Mouse (Mus musculus) CH12.LX (cell line): ENCODE measurements around the gene Amer3.
"Not testable (repeated sequence)": the region's sequence is repeated elsewhere in the genome, so short reads cannot be mapped to it uniquely, and the experiment has no call there.

ENCODE experiments used
- CTCF ChIP-seq, 2 experiments: IDR thresholded peaks in 1 of 2; conservative IDR thresholded peaks in 1 of 2; 2 replicates each; pipeline ENCODE4 v1.5.1; 2011 to 2012; ENCODE audit warnings: low read depth in 2 of 2, low read length in 2 of 2, improper control_type of control experiment in 1 of 2, inconsistent platforms in 1 of 2, mild to moderate bottlenecking in 1 of 2, moderate library complexity in 1 of 2
- POLR2A ChIP-seq: IDR thresholded peaks from 2 replicates; pipeline ENCODE4 v1.6.1; 2011; ENCODE audit warnings: low read depth, mild to moderate bottlenecking, improper control_type of control experiment, low read length
- ZNF384 ChIP-seq: IDR thresholded peaks from 2 replicates; pipeline ENCODE4 v1.6.1; 2012; ENCODE audit warnings: low read depth, low read length, improper control_type of control experiment, inconsistent platforms

DNA sequence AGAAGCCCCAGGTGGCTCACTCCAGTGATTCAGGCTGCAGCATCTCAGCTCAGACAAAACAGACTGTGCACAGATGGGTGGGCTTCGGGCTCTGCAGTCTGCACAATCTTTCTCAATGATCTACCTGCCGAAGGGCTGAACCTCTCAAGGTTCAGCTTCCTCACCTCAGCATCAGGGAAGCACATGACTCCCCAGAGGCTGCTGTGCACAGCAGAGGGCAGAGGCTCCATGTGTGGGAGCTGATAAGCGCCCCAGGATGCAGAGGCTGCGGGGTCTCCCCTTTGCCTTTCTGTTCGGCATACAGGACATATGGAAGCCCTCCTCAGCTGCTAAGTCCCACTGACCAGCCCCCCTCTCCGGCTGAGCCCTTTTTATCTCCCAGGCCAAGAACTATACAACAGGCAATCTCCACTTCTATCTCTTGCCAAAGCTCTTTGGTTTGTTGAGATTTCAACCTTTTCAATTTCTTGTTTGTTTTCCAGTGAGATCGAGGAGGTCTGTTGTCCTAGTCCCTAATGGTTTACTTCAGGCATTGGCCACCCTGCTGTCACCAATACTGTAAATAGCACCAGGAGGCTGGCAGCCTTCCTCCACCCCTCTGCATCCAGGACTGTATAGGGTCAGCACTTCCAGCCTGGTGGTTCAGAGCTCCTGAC lies 44.3 kb upstream of the Amer3 start, which contains the start of gene Cfc1:
- not testable (repeated sequence) for TF ChIP-seq CTCF (conservative IDR thresholded peaks at IDR 0.05 in 1 of 2, IDR thresholded peaks at IDR 0.05 in 1 of 2; ENCODE audit: low read depth in 2 of 2, low read length in 2 of 2); POLR2A; ZNF384
